In genomic region chr10:40889146-40889545, GRCm38 (mm10) we compare ENCODE assay signal across 16 mouse cellular contexts. TPM values are rescaled to one million over a fixed set of nuclear protein-coding genes. Genes with fewer than 3 reads are reported as not detected.
"Had no signal": no experiment of that assay in that cellular context is flagged by ENCODE, and none has a peak within 500 bp of the region (broad histone marks: within the 10 kb centered on the region; RNA-seq: fewer than 3 reads in every experiment).

No protein-coding gene starts in this region.

- H3K27me3 ChIP-seq: midbrain, embryonic 12.5 days; neural tube, embryonic 13.5 days; neural tube, embryonic 15.5 days had no signal

- H3K36me3 ChIP-seq: midbrain, embryonic 12.5 days; neural tube, embryonic 13.5 days; neural tube, embryonic 15.5 days had no signal

- DNase-seq: lung, adult 18-20 months; lung, embryonic 14.5 days; lung, postnatal 10 days; lung, postnatal 4 days; midbrain, embryonic 14.5 days; thymus, adult 2 months; thymus, postnatal 25 days; thymus, postnatal 4 days had no signal

- H3K27ac ChIP-seq: midbrain, embryonic 10.5 days; midbrain, embryonic 12.5 days; neural tube, embryonic 13.5 days; neural tube, embryonic 15.5 days had no signal

- H3K4me2 ChIP-seq: lung, embryonic 14.5 days; midbrain, embryonic 12.5 days; neural tube, embryonic 13.5 days; neural tube, embryonic 15.5 days had no signal

- H3K9ac ChIP-seq: lung, embryonic 14.5 days; midbrain, embryonic 12.5 days; neural tube, embryonic 13.5 days; neural tube, embryonic 15.5 days had no signal

- H3K4me3 ChIP-seq: midbrain, embryonic 10.5 days; midbrain, embryonic 12.5 days; myocyte; neural tube, embryonic 13.5 days; neural tube, embryonic 15.5 days had no signal

- ATAC-seq: midbrain, embryonic 16.5 days had no signal

- H3K9me3 ChIP-seq: midbrain, embryonic 10.5 days; midbrain, embryonic 12.5 days; neural tube, embryonic 13.5 days; neural tube, embryonic 15.5 days had no signal

RNA-seq across cellular contexts. Expression of gene Wasf1, which starts 5.9 kb away (rescaled TPM):
- total RNA-seq: megakaryocyte, adult 5-6 weeks; megakaryocyte-erythroid progenitor cell, adult 5-6 weeks had no signal
